Mouse (Mus musculus) thymus, adult 2 months (tissue): ENCODE data around the gene Ncf2.

ENCODE experiments used
- CTCF ChIP-seq: fragments of 200-500 bp; IDR thresholded peaks from 2 replicates; pipeline ENCODE4 v1.5.1; 2012; ENCODE audit warnings: mild to moderate bottlenecking, control low read depth, low read length, moderate library complexity, borderline replicate concordance; ENCODE audit not compliant: control insufficient read depth, poor library complexity, insufficient read depth; ENCODE audit errors: extremely low read depth
- POLR2A ChIP-seq: fragments of 200-500 bp; IDR thresholded peaks from 2 replicates; pipeline ENCODE4 v1.6.1; 2012; ENCODE audit warnings: mild to moderate bottlenecking, low read length, control low read depth, moderate library complexity; ENCODE audit not compliant: control insufficient read depth, poor library complexity, insufficient read depth; ENCODE audit errors: extremely low read depth

GRCm38 (mm10) chr1:152788121-152788660 lies 11.8 kb upstream of the Ncf2 start:
- TF ChIP-seq CTCF (no peak), POLR2A (no peak)
